Mouse (Mus musculus) G1E (cell line): ENCODE measurements at regions not wholly inside any gene's neighbourhood (a gene's known extent, or its start where the extent isn't known, plus 50 kb on each side); places are given as distances from the start of the nearest gene placed in this dataset.

Source experiments
- CTCF ChIP-seq: IDR thresholded peaks from 2 replicates; pipeline ENCODE4 v1.5.1; 2012; ENCODE audit warnings: low read depth, low read length, inconsistent platforms, mixed read lengths
- GATA1 ChIP-seq: IDR thresholded peaks from 2 replicates; pipeline ENCODE4 v1.6.1; 2012; ENCODE audit warnings: borderline replicate concordance, low read length, inconsistent platforms, mixed read lengths
- GATA2 ChIP-seq: IDR thresholded peaks from 2 replicates; pipeline ENCODE4 v1.6.1; 2012; ENCODE audit warnings: low read depth, low read length, inconsistent platforms, borderline replicate concordance
- TAL1 ChIP-seq: conservative IDR thresholded peaks from 2 replicates; pipeline ENCODE4 v1.6.1; 2012; ENCODE audit warnings: low read depth, low read length, inconsistent platforms, mixed read lengths

- TF ChIP-seq CTCF, result no peak
- no peak for TF ChIP-seq GATA1
- TF ChIP-seq GATA2, result no peak
- TF ChIP-seq TAL1, result no peak
These were observed 147.4 kb upstream of the Ado start for GRCm38 (mm10) chr10:67695891-67696853.
